Mouse (Mus musculus): ENCODE measurements around the gene Jph4.

DNA sequence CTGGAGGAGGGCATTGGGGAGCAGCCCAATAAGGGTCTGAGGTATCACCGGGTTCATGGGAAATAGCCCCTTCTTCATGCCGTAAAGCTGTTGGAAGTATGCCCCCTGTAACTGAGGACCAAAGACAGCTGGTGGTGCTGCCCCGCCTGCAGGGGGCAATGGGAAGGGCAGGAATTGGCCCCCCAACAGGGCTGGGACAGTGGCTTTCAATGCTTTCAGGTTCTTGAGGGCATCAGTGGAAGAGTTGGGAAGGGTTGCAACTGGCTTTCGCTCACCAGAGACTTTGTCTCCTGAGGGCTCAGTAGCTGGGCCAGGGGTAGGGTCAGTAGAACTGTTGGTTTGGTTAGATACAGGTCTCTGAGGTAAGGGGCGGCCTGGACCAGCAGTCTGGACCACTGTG is 53.6 kb downstream of the Jph4 start:
- no peak for TF ChIP-seq CTCF (IDR thresholded peaks at IDR 0.05; ENCODE audit: low read depth, low read length)
- no peak for TF ChIP-seq TAL1 (conservative IDR thresholded peaks at IDR 0.05; ENCODE audit: low read depth, low read length)
- no peak for TF ChIP-seq GATA1 (IDR thresholded peaks at IDR 0.05; ENCODE audit: borderline replicate concordance, low read length)
- TF ChIP-seq POLR2AphosphoS5 (IDR thresholded peaks at IDR 0.05; ENCODE audit: insufficient replicate concordance, low read depth, low read length) = no peak
- TF ChIP-seq GATA2 (IDR thresholded peaks at IDR 0.05; ENCODE audit: borderline replicate concordance, low read depth, low read length) = no peak

All from G1E (cell line).